Mouse (Mus musculus) heart, postnatal 0 days (tissue): Measurements from ENCODE around the gene Dgkb. TPM values are rescaled to one million over a fixed set of nuclear protein-coding genes. Genes with fewer than 3 reads are reported as not detected.

Source experiments
- ATAC-seq: fragments of 200-750 bp; cut with Nextera tagmentation; 2 replicates; pipeline ENCODE4 v1.8.0; 2017; ENCODE audit warnings: low read depth, moderate number of reproducible peaks, moderate library complexity; ENCODE audit not compliant: insufficient read depth
- DNase-seq: peaks from one replicate; pipeline ENCODE4 v3.0.0-alpha.2; 2016; ENCODE audit warnings: low spot score
- H3K27ac ChIP-seq: fragments of 300-500 bp; sonication (generic); 2 replicates; pipeline ENCODE4 v1.5.1; 2014; ENCODE audit warnings: low read depth, mild to moderate bottlenecking
- H3K27me3 ChIP-seq: fragments of 300-500 bp; sonication (generic); 2 replicates; pipeline ENCODE4 v1.6.1; 2014; ENCODE audit warnings: low read length, mixed read lengths; ENCODE audit not compliant: control insufficient read depth, insufficient read depth
- H3K36me3 ChIP-seq: fragments of 300-500 bp; sonication (generic); replicated peaks from 2 replicates; pipeline ENCODE4 v1.6.1; 2014; ENCODE audit warnings: low read length, mixed read lengths; ENCODE audit not compliant: control insufficient read depth, insufficient read depth
- H3K4me1 ChIP-seq: fragments of 300-500 bp; sonication (generic); 2 replicates; pipeline ENCODE4 v1.6.1; 2014; ENCODE audit warnings: antibody characterized with exemption; ENCODE audit not compliant: control insufficient read depth, insufficient read depth
- H3K4me2 ChIP-seq: fragments of 300-500 bp; sonication (generic); 2 replicates; pipeline ENCODE4 v1.6.1; 2014; ENCODE audit warnings: low read depth, mild to moderate bottlenecking, low read length, moderate library complexity
- H3K4me3 ChIP-seq: fragments of 300-500 bp; sonication (generic); 2 replicates; pipeline ENCODE4 v1.5.1; 2014; ENCODE audit warnings: low read depth, low read length
- H3K9ac ChIP-seq: fragments of 300-500 bp; sonication (generic); replicated peaks from 2 replicates; pipeline ENCODE4 v1.6.1; 2014; ENCODE audit warnings: low read depth, low read length, mixed read lengths
- H3K9me3 ChIP-seq: fragments of 300-500 bp; sonication (generic); replicated peaks from 2 replicates; pipeline ENCODE4 v1.6.1; 2016; ENCODE audit warnings: low read length; ENCODE audit not compliant: control insufficient read depth
- CTCF ChIP-seq: IDR thresholded peaks from 2 replicates; pipeline ENCODE4 v1.5.1; 2016; ENCODE audit warnings: antibody characterized with exemption, control low read depth, low read depth
- EP300 ChIP-seq: IDR thresholded peaks from 2 replicates; pipeline ENCODE4 v1.6.1; 2016; ENCODE audit warnings: antibody characterized with exemption, low read depth
- WGBS: fragments of 180-500 bp; shearing (Covaris S2); extraction: QIAGEN DNeasy Blood & Tissue Kit; methylation state at CpG from one replicate; pipeline ENCODE4 v1.1.7; 2014; 5-methylcytosine and 5-hydroxymethylcytosine counted together
- polyA plus RNA-seq: library from polyadenylated mRNA; unstranded; fragments of >200 nt; fragmentation: Nextera tagmentation; extraction: Ambion mirVana; gene quantifications from 2 replicates; pipeline ENCODE4 v1.2.1, GENCODE M21; 2015
- total RNA-seq: library from RNA; depleted of rRNA; stranded (reverse); fragments of >200 nt; gene quantifications from 2 replicates; pipeline ENCODE4 v1.2.3, GENCODE M21; 2014; ENCODE audit warnings: low replicate concordance

The Dgkb gene
- total and polyA plus RNA-seq, 2 experiments from 2014 or later = 0.20 TPM; not detected in 1

- Histone ChIP-seq H3K9ac (no peak overlapping the region), H3K27ac (no peak overlapping the region), H3K27me3 (no peaks in the 10 kb centered on the region), H3K36me3 (no peaks in the 10 kb centered on the region), H3K4me1 (no peaks in the 10 kb centered on the region), H3K4me2 (no peak overlapping the region), H3K4me3 (no peak overlapping the region), H3K9me3 (no peaks in the 10 kb centered on the region)
- no peak for ATAC-seq
- DNase-seq = no peak
- no peak for TF ChIP-seq CTCF
- TF ChIP-seq EP300 = no peak
- WGBS = 72% methylated on average over 3 of the region's 3 CpGs
Observed at GRCm38 (mm10) chr12:37814122-37814521, 3.4 kb upstream of the Dgkb start.

DNA sequence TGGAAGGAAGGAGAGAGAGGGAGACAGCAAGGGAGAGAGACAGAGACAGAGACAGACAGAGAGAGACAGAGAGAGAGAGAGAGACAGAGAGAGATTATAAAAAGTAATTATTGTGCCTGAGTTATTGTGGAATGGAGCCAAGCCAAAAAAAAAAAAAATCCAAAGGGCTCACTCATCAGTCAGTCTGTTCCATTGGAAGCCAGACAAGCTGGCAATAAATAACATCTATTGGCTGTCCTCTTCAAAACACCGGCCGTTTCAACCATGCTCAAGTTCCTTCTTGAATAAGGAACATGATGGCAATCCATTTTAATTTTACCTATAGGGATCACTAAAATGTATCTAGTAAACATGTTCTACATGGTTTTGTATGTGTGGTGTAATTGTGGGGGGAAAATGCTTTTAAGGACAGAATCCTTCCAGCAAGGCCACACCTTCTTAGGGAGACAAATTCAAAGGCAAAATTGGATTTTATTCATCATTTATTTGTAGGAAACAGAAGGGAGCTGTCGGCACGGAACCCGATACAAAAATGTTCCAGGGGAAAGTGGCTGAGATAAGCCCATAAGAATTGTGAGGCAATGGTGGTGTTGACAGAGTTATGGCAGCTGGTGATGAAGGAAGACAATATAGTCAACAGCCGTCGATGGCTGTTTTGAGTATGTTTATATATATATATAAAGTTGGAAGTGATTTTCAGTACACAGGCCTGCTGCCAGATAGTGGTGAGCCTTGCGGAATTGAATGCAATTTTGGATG, 3.7 kb downstream of the Dgkb start:
- H3K4me3 ChIP-seq = no peak overlapping the region
- 40% methylated on average over 8 of the region's 8 CpGs for WGBS
- H3K9me3 ChIP-seq = no peaks in the 10 kb centered on the region
- H3K4me2 ChIP-seq = no peak overlapping the region
- DNase-seq (no peak), ATAC-seq (no peak; the same call in 1 of the 2 replicates)
- H3K4me1 ChIP-seq = no peaks in the 10 kb centered on the region
- H3K27me3 ChIP-seq = no peaks in the 10 kb centered on the region
- TF ChIP-seq CTCF = no peak
- no peak for TF ChIP-seq EP300
- no peak overlapping the region for H3K9ac ChIP-seq
- H3K36me3 ChIP-seq = no peaks in the 10 kb centered on the region
- no peak overlapping the region for H3K27ac ChIP-seq

DNA sequence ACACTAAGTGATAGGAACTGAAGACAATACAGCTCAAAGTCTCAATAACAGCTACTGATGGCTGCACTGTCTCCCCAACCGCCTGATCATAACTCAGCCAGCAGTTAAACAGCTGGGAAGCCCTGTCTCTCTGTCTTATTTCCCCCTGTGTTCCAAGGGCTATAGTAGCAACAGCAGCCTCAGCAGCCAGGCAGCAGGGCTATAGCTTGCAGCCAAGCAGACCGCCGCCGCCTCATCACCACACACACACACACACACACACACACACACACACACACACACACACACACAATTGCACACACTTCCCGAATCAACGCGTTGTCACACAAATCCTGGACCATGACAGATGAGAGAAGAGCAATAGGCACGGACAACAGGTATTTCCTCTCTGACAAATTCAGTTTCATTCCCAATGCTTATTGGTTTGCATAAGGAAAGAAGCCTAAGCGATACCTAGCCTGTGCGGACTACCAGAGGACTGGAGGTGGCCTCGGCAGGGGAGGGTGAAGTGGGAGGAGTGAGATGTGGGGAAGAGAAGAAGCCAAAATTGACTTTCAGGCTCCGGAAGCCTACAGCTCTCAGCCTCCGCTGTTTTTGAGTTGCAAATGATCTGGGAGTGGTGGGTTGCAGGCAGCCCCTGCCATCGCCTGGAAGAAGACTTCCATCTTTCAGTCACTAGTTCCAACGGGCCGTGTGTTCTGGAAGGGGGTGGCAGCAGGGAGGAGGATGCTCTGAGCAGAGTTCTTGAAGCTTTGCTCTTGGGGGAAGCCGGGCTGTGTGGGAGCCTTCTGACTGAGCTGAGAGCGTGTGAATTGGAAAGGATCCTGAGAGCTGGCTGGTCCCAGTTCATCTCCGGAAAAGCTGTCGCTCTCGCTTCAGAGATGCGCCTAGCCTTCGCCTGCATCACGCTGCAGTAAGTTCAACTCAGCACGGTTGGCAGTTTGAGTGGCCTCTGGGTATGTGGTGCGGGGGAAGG, 62.8 kb downstream of the Dgkb start:
- no peaks in the 10 kb centered on the region for H3K4me1 ChIP-seq
- H3K4me3 ChIP-seq = peak overlapping the region; percentile 41
- ATAC-seq (no peak), DNase-seq (no peak)
- no peak overlapping the region for H3K27ac ChIP-seq
- H3K36me3 ChIP-seq = no peaks in the 10 kb centered on the region
- TF ChIP-seq EP300 (no peak), CTCF (no peak)
- 4% methylated on average over 26 of the region's 26 CpGs for WGBS
- no peaks in the 10 kb centered on the region for H3K9me3 ChIP-seq
- H3K9ac ChIP-seq = no peak overlapping the region
- no peaks in the 10 kb centered on the region for H3K27me3 ChIP-seq
- H3K4me2 ChIP-seq = peak overlapping the region; percentile 63

GRCm38 (mm10) chr12:37881376-37881775, 63.9 kb downstream of the Dgkb start:
- no peaks in the 10 kb centered on the region for H3K36me3 ChIP-seq
- no peaks in the 10 kb centered on the region for H3K27me3 ChIP-seq
- ATAC-seq (no peak), DNase-seq (no peak)
- peak overlapping the region; percentile 63 for H3K4me2 ChIP-seq
- H3K4me3 ChIP-seq = peak overlapping the region; percentile 41
- WGBS = 6% methylated on average over 10 of the region's 10 CpGs
- TF ChIP-seq EP300 (no peak), CTCF (no peak)
- no peaks in the 10 kb centered on the region for H3K9me3 ChIP-seq
- no peaks in the 10 kb centered on the region for H3K4me1 ChIP-seq
- no peak overlapping the region for H3K27ac ChIP-seq
- peak overlapping the region; percentile 1; the same call in 1 of the 2 replicates for H3K9ac ChIP-seq

- no peak for ATAC-seq
Observed at GRCm38 (mm10) chr12:37882796-37883195, 65.3 kb downstream of the Dgkb start.

More at GRCm38 (mm10) chr12:37882796-37883195, 65.3 kb downstream of the Dgkb start:
- TF ChIP-seq EP300 (no peak), CTCF (no peak)
- no peaks in the 10 kb centered on the region for H3K9me3 ChIP-seq
- H3K4me2 ChIP-seq = no peak overlapping the region
- no peak for DNase-seq
- no peaks in the 10 kb centered on the region for H3K4me1 ChIP-seq
- H3K36me3 ChIP-seq = no peaks in the 10 kb centered on the region
- no peak overlapping the region for H3K9ac ChIP-seq
- WGBS = 63% methylated on average over 1 of the region's 1 CpGs
- H3K27ac ChIP-seq = no peak overlapping the region
- no peaks in the 10 kb centered on the region for H3K27me3 ChIP-seq
- H3K4me3 ChIP-seq = no peak overlapping the region
